ENCODE assay signal across 30 mouse cellular contexts in the genomic region with DNA sequence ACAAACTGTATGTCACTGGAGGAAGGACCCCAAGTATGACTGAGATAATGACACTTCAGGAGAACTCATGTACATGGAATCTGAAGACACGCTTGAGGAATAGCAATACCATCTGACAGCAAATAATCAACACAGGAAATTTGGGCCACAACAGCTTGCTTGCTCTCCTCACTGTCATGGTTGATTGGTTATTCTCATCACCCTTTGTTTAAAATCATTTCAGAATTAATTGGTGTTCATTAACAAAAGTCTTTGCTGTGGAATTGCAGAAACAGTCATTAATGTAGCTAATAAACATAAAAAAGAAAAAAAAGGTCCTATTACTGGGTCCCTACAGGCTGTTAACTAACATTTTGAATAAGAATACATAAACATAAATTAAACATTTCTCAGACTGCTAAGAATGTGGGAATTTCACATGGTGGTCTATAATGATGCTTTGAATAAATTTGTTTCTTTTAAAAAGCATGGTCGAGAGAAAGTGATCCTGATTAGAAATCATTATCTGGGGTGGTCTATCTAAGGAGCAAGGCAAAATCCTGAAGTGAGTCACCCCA.
DNase-seq lines count a peak whose midpoint lies in the region; ATAC-seq and TF ChIP-seq lines count a peak whose summit lies in the region.
"Had no signal": no experiment of that assay in that cellular context is flagged by ENCODE, and none has a peak within 500 bp of the region (broad histone marks: within the 10 kb centered on the region; RNA-seq: fewer than 3 reads in every experiment).

No protein-coding gene starts in this region.

- H3K9me3 ChIP-seq in forebrain, embryonic 15.5 days = no peaks in the 10 kb centered on the region
- no peaks in the 10 kb centered on the region for H3K9me3 ChIP-seq in forebrain, embryonic 12.5 days
- no peaks in the 10 kb centered on the region for H3K9me3 ChIP-seq in midbrain, embryonic 14.5 days (ENCODE audit: control insufficient read depth, low read length)
- H3K9me3 ChIP-seq in midbrain, embryonic 10.5 days (replicated peaks) = no peaks in the 10 kb centered on the region
- H3K9me3 ChIP-seq: embryonic facial prominence, embryonic 10.5 days; embryonic facial prominence, embryonic 13.5 days; heart, embryonic 12.5 days; heart, embryonic 15.5 days; hindbrain, embryonic 10.5 days had no signal

- H3K36me3 ChIP-seq in forebrain, embryonic 15.5 days = no peaks in the 10 kb centered on the region
- H3K36me3 ChIP-seq in forebrain, embryonic 12.5 days (replicated peaks) = no peaks in the 10 kb centered on the region
- no peaks in the 10 kb centered on the region for H3K36me3 ChIP-seq in midbrain, embryonic 14.5 days (ENCODE audit: control insufficient read depth, insufficient read depth, low read length)
- no peaks in the 10 kb centered on the region for H3K36me3 ChIP-seq in midbrain, embryonic 10.5 days
- H3K36me3 ChIP-seq: embryonic facial prominence, embryonic 10.5 days; embryonic facial prominence, embryonic 13.5 days; heart, embryonic 12.5 days; heart, embryonic 15.5 days; hindbrain, embryonic 10.5 days had no signal

- H3K4me2 ChIP-seq in forebrain, embryonic 15.5 days (replicated peaks) = no peak overlapping the region
- no peak overlapping the region for H3K4me2 ChIP-seq in forebrain, embryonic 12.5 days
- H3K4me2 ChIP-seq in midbrain, embryonic 14.5 days (ENCODE audit: low read length) = no peak overlapping the region
- H3K4me2 ChIP-seq: embryonic facial prominence, embryonic 13.5 days; heart, embryonic 12.5 days; heart, embryonic 15.5 days; hindbrain, embryonic 14.5 days had no signal

- intact Hi-C loops in gastrocnemius, postnatal 14 days (cut with DNase I; ENCODE audit: low total_unique reads) = no loop called here

- peak; percentile 4 for DNase-seq in midbrain, embryonic 14.5 days
- DNase-seq in midbrain, embryonic 10.5 days (ENCODE audit: low spot score) = no peak
- DNase-seq in brain, embryonic 14.5 days (ENCODE audit: low read depth) = peak; percentile 67
- DNase-seq in retina, postnatal 1 day = peak; percentile 80
- no peak for DNase-seq in gastrocnemius, postnatal 14 days
- DNase-seq: adrenal gland, postnatal 10 days; adrenal gland, postnatal 36 days; cerebellum, adult 11 months; cerebellum, adult 2 months; cerebellum, adult 9-11 months; cerebellum, postnatal 36 days; embryo, embryonic 11 days; gastrocnemius, adult 2 months; gastrocnemius, postnatal 25 days; heart, adult 18-20 months; heart, postnatal 10 days; heart, postnatal 36 days; kidney, adult 2 months had no signal

- H3K9ac ChIP-seq in forebrain, embryonic 15.5 days (replicated peaks) = no peak overlapping the region
- H3K9ac ChIP-seq in forebrain, embryonic 12.5 days = no peak overlapping the region
- H3K9ac ChIP-seq in midbrain, embryonic 14.5 days (replicated peaks; ENCODE audit: low read length) = no peak overlapping the region
- H3K9ac ChIP-seq: embryonic facial prominence, embryonic 13.5 days; heart, embryonic 12.5 days; heart, embryonic 15.5 days; hindbrain, embryonic 14.5 days had no signal

- no peak overlapping the region for H3K4me3 ChIP-seq in forebrain, embryonic 15.5 days
- no peak overlapping the region for H3K4me3 ChIP-seq in forebrain, embryonic 12.5 days (replicated peaks)
- no peak overlapping the region for H3K4me3 ChIP-seq in midbrain, embryonic 14.5 days (replicated peaks; ENCODE audit: low read depth, low read length)
- no peak overlapping the region for H3K4me3 ChIP-seq in midbrain, embryonic 10.5 days
- H3K4me3 ChIP-seq: embryonic facial prominence, embryonic 10.5 days; embryonic facial prominence, embryonic 13.5 days; erythroblast, embryonic 14.5 days; gastrocnemius, adult 2 months; heart, embryonic 12.5 days; heart, embryonic 15.5 days; hindbrain, embryonic 10.5 days had no signal

- no peaks in the 10 kb centered on the region for H3K27me3 ChIP-seq in forebrain, embryonic 15.5 days
- no peaks in the 10 kb centered on the region for H3K27me3 ChIP-seq in forebrain, embryonic 12.5 days
- no peaks in the 10 kb centered on the region for H3K27me3 ChIP-seq in midbrain, embryonic 14.5 days (ENCODE audit: control insufficient read depth, insufficient read depth, low read length)
- no peaks in the 10 kb centered on the region for H3K27me3 ChIP-seq in midbrain, embryonic 10.5 days (ENCODE audit: low read depth, poor library complexity, severe bottlenecking)
- H3K27me3 ChIP-seq: embryonic facial prominence, embryonic 13.5 days; heart, embryonic 12.5 days; heart, embryonic 15.5 days had no signal

- H3K27ac ChIP-seq in forebrain, embryonic 15.5 days (replicated peaks) = no peak overlapping the region
- H3K27ac ChIP-seq in forebrain, embryonic 12.5 days = no peak overlapping the region
- H3K27ac ChIP-seq in midbrain, embryonic 14.5 days (replicated peaks; ENCODE audit: low read depth, low read length) = no peak overlapping the region
- H3K27ac ChIP-seq in midbrain, embryonic 10.5 days (replicated peaks) = no peak overlapping the region
- H3K27ac ChIP-seq: embryonic facial prominence, embryonic 10.5 days; embryonic facial prominence, embryonic 13.5 days; gastrocnemius, adult 2 months; heart, embryonic 15.5 days; hindbrain, embryonic 10.5 days; hindbrain, embryonic 14.5 days had no signal

- no peak for TF ChIP-seq CTCF in brain, embryonic 14.5 days (IDR thresholded peaks at IDR 0.05; ENCODE audit: borderline replicate concordance, extremely low read depth, insufficient read depth, insufficient read length)

- ATAC-seq in forebrain, embryonic 15.5 days (replicated peaks) = peak; percentile 81
- no peak for ATAC-seq in forebrain, embryonic 12.5 days (ENCODE audit: low FRiP score)
- ATAC-seq in midbrain, embryonic 14.5 days (ENCODE audit: low FRiP score, low TSS enrichment) = no peak
- ATAC-seq: activated CD4-positive, CD25-positive, alpha-beta regulatory T cell, adult 4 months; CD4-positive, CD25-positive, alpha-beta regulatory T cell, adult 4 months; intestine, postnatal 0 days had no signal

- no peak for TF ChIP-seq POLR2A in brain, embryonic 14.5 days (IDR thresholded peaks at IDR 0.05; ENCODE audit: borderline replicate concordance, extremely low read depth, insufficient read depth, insufficient read length, poor library complexity, severe bottlenecking)

- H3K4me1 ChIP-seq in forebrain, embryonic 15.5 days = no peaks in the 10 kb centered on the region
- H3K4me1 ChIP-seq in forebrain, embryonic 12.5 days = no peaks in the 10 kb centered on the region
- no peaks in the 10 kb centered on the region for H3K4me1 ChIP-seq in midbrain, embryonic 14.5 days (ENCODE audit: control insufficient read depth, insufficient read depth, low read length)
- H3K4me1 ChIP-seq in midbrain, embryonic 10.5 days = no peaks in the 10 kb centered on the region
- H3K4me1 ChIP-seq: embryonic facial prominence, embryonic 10.5 days; embryonic facial prominence, embryonic 13.5 days; heart, embryonic 12.5 days; heart, embryonic 15.5 days; hindbrain, embryonic 10.5 days had no signal

- WGBS in forebrain, embryonic 15.5 days = 43% methylated on average over 2 of the region's 2 CpGs
- WGBS in forebrain, embryonic 12.5 days = 58% methylated on average over 2 of the region's 2 CpGs
- 78% methylated on average over 2 of the region's 2 CpGs for WGBS in midbrain, embryonic 14.5 days
- 93% methylated on average over 2 of the region's 2 CpGs for WGBS in midbrain, embryonic 10.5 days

Comparison
In these comparisons a context has a peak if more than half of its experiments do, and no peak if none do; other contexts are left out.
1. DNase-seq: peak in midbrain, embryonic 14.5 days (single experiment), brain, embryonic 14.5 days (single experiment) and retina, postnatal 1 day (single experiment); none in midbrain, embryonic 10.5 days (single experiment) and gastrocnemius, postnatal 14 days (single experiment).